Comparison of ENCODE assay signal across 8 mouse cellular contexts in genomic region chr11:61577991-61578390, GRCm38 (mm10). TPM values are rescaled to one million over a fixed set of nuclear protein-coding genes. Genes with fewer than 3 reads are reported as not detected.
DNase-seq lines count a peak whose midpoint lies in the region; ATAC-seq and TF ChIP-seq lines count a peak whose summit lies in the region.
"Had no signal": no experiment of that assay in that cellular context is flagged by ENCODE, and none has a peak within 500 bp of the region (broad histone marks: within the 10 kb centered on the region; RNA-seq: fewer than 3 reads in every experiment).

No protein-coding gene starts in this region.

- no peak for TF ChIP-seq POLR2A in limb, embryonic 14.5 days (IDR thresholded peaks at IDR 0.05; ENCODE audit: borderline replicate concordance, extremely low read depth, insufficient read depth, insufficient read length)

- no peak for TF ChIP-seq CTCF in lung, embryonic 14.5 days (IDR thresholded peaks at IDR 0.05; ENCODE audit: low read depth)

- H3K9me3 ChIP-seq in lung, embryonic 14.5 days (ENCODE audit: low read depth, low read length) = 0 out of 2 replicates have a peak, but pooled peaks cover 4% of the 10 kb centered on the region
- no peaks in the 10 kb centered on the region for H3K9me3 ChIP-seq in forebrain, embryonic 11.5 days (ENCODE audit: control insufficient read depth, low read length)
- peaks cover 7% of the 10 kb centered on the region; the same call in 1 of the 2 replicates for H3K9me3 ChIP-seq in limb, embryonic 14.5 days (ENCODE audit: control insufficient read depth, low read length)
- no peaks in the 10 kb centered on the region for H3K9me3 ChIP-seq in stomach, embryonic 16.5 days (replicated peaks; ENCODE audit: control insufficient read depth, low read length)

- peak overlapping the region; percentile 93 for H3K9ac ChIP-seq in lung, embryonic 14.5 days
- peak overlapping the region; percentile 41; the same call in 1 of the 2 replicates for H3K9ac ChIP-seq in forebrain, embryonic 11.5 days (ENCODE audit: low read length)
- peak overlapping the region; percentile 78 for H3K9ac ChIP-seq in limb, embryonic 14.5 days (ENCODE audit: low read depth, low read length, severe bottlenecking)
- H3K9ac ChIP-seq in stomach, embryonic 16.5 days (ENCODE audit: low read length) = no peak overlapping the region

- H3K27me3 ChIP-seq in lung, embryonic 14.5 days (ENCODE audit: insufficient read depth, low read length) = no peaks in the 10 kb centered on the region
- no peaks in the 10 kb centered on the region for H3K27me3 ChIP-seq in forebrain, embryonic 11.5 days (ENCODE audit: control insufficient read depth, insufficient read depth, low read length)
- no peaks in the 10 kb centered on the region for H3K27me3 ChIP-seq in limb, embryonic 14.5 days (ENCODE audit: control insufficient read depth, insufficient read depth, low read length)
- H3K27me3 ChIP-seq in stomach, embryonic 16.5 days (ENCODE audit: control insufficient read depth, insufficient read depth, low read length) = no peaks in the 10 kb centered on the region

- WGBS in lung, embryonic 14.5 days = 6% methylated on average over 5 of the region's 5 CpGs
- 3% methylated on average over 5 of the region's 5 CpGs for WGBS in forebrain, embryonic 11.5 days
- WGBS in limb, embryonic 14.5 days = 9% methylated on average over 5 of the region's 5 CpGs
- WGBS in stomach, embryonic 16.5 days = 9% methylated on average over 5 of the region's 5 CpGs

- H3K4me1 ChIP-seq in lung, embryonic 14.5 days (ENCODE audit: insufficient read depth) = 0 out of 2 replicates have a peak, but pooled peaks cover 9% of the 10 kb centered on the region
- peaks cover 8% of the 10 kb centered on the region; the same call in 1 of the 2 replicates for H3K4me1 ChIP-seq in forebrain, embryonic 11.5 days (replicated peaks; ENCODE audit: control insufficient read depth, insufficient read depth, low read length)
- H3K4me1 ChIP-seq in limb, embryonic 14.5 days (ENCODE audit: control insufficient read depth, insufficient read depth, low read length) = peaks cover 14% of the 10 kb centered on the region
- H3K4me1 ChIP-seq in stomach, embryonic 16.5 days (ENCODE audit: control insufficient read depth, insufficient read depth, low read length) = 0 out of 2 replicates have a peak, but pooled peaks cover 9% of the 10 kb centered on the region

- no peaks in the 10 kb centered on the region; the same call in 1 of the 2 replicates for H3K36me3 ChIP-seq in lung, embryonic 14.5 days (ENCODE audit: insufficient read depth)
- no peaks in the 10 kb centered on the region for H3K36me3 ChIP-seq in forebrain, embryonic 11.5 days (ENCODE audit: control insufficient read depth, insufficient read depth, low read length)
- H3K36me3 ChIP-seq in limb, embryonic 14.5 days (ENCODE audit: control insufficient read depth, insufficient read depth, low read length) = no peaks in the 10 kb centered on the region
- H3K36me3 ChIP-seq in stomach, embryonic 16.5 days (ENCODE audit: control insufficient read depth, insufficient read depth, low read length) = no peaks in the 10 kb centered on the region

- no peak for DNase-seq in lung, embryonic 14.5 days
- no peak for DNase-seq in lung, adult 18-20 months
- no peak for DNase-seq in forebrain, embryonic 11.5 days (ENCODE audit: low spot score)
- DNase-seq in limb, embryonic 14.5 days (ENCODE audit: low spot score) = no peak
- DNase-seq in layer of hippocampus, adult 18-20 months (ENCODE audit: low spot score in 2 of 2) = no peak

- no peak for ATAC-seq in lung, embryonic 14.5 days (ENCODE audit: insufficient read depth)
- no peak for ATAC-seq in forebrain, embryonic 11.5 days (replicated peaks; ENCODE audit: low FRiP score)
- ATAC-seq in limb, embryonic 14.5 days (ENCODE audit: low FRiP score, low read depth) = no peak
- ATAC-seq in stomach, embryonic 16.5 days (ENCODE audit: insufficient read depth, low FRiP score) = no peak
- ATAC-seq in megakaryocyte-erythroid progenitor cell, adult 5-6 weeks (replicated peaks; ENCODE audit: low FRiP score, low TSS enrichment, poor library complexity, severe bottlenecking) = no peak

- peak overlapping the region; percentile 91 for H3K4me2 ChIP-seq in lung, embryonic 14.5 days
- H3K4me2 ChIP-seq in forebrain, embryonic 11.5 days (ENCODE audit: low read depth, low read length, severe bottlenecking) = peak overlapping the region; percentile 92
- peak overlapping the region; percentile 60 for H3K4me2 ChIP-seq in limb, embryonic 14.5 days (replicated peaks; ENCODE audit: low read depth, low read length, severe bottlenecking)
- peak overlapping the region; percentile 77 for H3K4me2 ChIP-seq in stomach, embryonic 16.5 days (ENCODE audit: low read depth, low read length)

- H3K27ac ChIP-seq in lung, embryonic 14.5 days (ENCODE audit: low read depth) = no peak overlapping the region
- H3K27ac ChIP-seq in forebrain, embryonic 11.5 days (ENCODE audit: low read depth, low read length) = no peak overlapping the region
- no peak overlapping the region for H3K27ac ChIP-seq in limb, embryonic 14.5 days (replicated peaks; ENCODE audit: low read depth, low read length)
- H3K27ac ChIP-seq in stomach, embryonic 16.5 days (ENCODE audit: low read length) = no peak overlapping the region

- H3K4me3 ChIP-seq in lung, embryonic 14.5 days (ENCODE audit: low read depth, low read length) = peak overlapping the region; percentile 91
- H3K4me3 ChIP-seq in forebrain, embryonic 11.5 days (ENCODE audit: low read depth, low read length) = peak overlapping the region; percentile 60
- H3K4me3 ChIP-seq in limb, embryonic 14.5 days (replicated peaks; ENCODE audit: low read length) = peak overlapping the region; percentile 81
- H3K4me3 ChIP-seq in stomach, embryonic 16.5 days (replicated peaks; ENCODE audit: low read length) = peak overlapping the region; percentile 92

RNA-seq across cellular contexts. Expression of gene Epn2, which starts 1.5 kb away (rescaled TPM):
- 26.1 and 30.0 TPM in 2 replicates for polyA plus RNA-seq in lung, embryonic 14.5 days (2014; fragmentation: Nextera tagmentation; extraction: Ambion mirVana)
- polyA plus RNA-seq in forebrain, embryonic 11.5 days (2014; fragmentation: Nextera tagmentation; extraction: Ambion mirVana) = 31.2 and 34.1 TPM in 2 replicates
- polyA plus RNA-seq in limb, embryonic 14.5 days (2012; rRNA removed) = 35.1 and 40.6 TPM in 2 replicates
- polyA plus RNA-seq in limb, embryonic 14.5 days (2014; fragmentation: Nextera tagmentation; extraction: Ambion mirVana) = 31.1 and 39.8 TPM in 2 replicates
- polyA plus RNA-seq in stomach, embryonic 16.5 days (2015; fragmentation: Nextera tagmentation; extraction: Ambion mirVana) = 20.7 and 20.9 TPM in 2 replicates
- total RNA-seq in layer of hippocampus, adult 18-20 months (2021) = 100 to 1,000 TPM; 173 to 181 TPM
- 2.2 TPM in 1 of 2 replicates, not detected in the other for total RNA-seq in megakaryocyte-erythroid progenitor cell, adult 5-6 weeks (2014; fragmentation: Nextera tagmentation)
- total RNA-seq in megakaryocyte-erythroid progenitor cell, adult 5-6 weeks (2017) = 0.38 and 4.1 TPM in 2 replicates
- total RNA-seq: granulocyte monocyte progenitor cell, adult 5-6 weeks had no signal
